Mouse (Mus musculus) hindbrain, embryonic 16.5 days (tissue): ENCODE measurements around the gene Mybph. TPM values are rescaled to one million over a fixed set of nuclear protein-coding genes. Genes with fewer than 3 reads are reported as not detected.
A peak's percentile ranks its signal among the peaks of the same experiment; 100 is the strongest.

ENCODE experiments used
- ATAC-seq: fragments of 200-750 bp; cut with Nextera tagmentation; 2 replicates; pipeline ENCODE4 v1.8.0; 2017; ENCODE audit warnings: moderate TSS enrichment, moderate library complexity
- H3K27ac ChIP-seq: fragments of 300-500 bp; sonication (generic); 2 replicates; pipeline ENCODE4 v1.5.1; 2014; ENCODE audit warnings: low read depth, mild to moderate bottlenecking, control low read depth, low read length, moderate library complexity
- H3K27me3 ChIP-seq: fragments of 300-500 bp; sonication (generic); replicated peaks from 2 replicates; pipeline ENCODE4 v1.6.1; 2014; ENCODE audit warnings: low read length; ENCODE audit not compliant: control insufficient read depth, insufficient read depth
- H3K36me3 ChIP-seq: fragments of 300-500 bp; sonication (generic); 2 replicates; pipeline ENCODE4 v1.6.1; 2014; ENCODE audit warnings: mild to moderate bottlenecking, low read length, moderate library complexity, mixed read lengths; ENCODE audit not compliant: control insufficient read depth, insufficient read depth
- H3K4me1 ChIP-seq: fragments of 300-500 bp; sonication (generic); 2 replicates; pipeline ENCODE4 v1.6.1; 2014; ENCODE audit warnings: low read depth, low read length; ENCODE audit not compliant: control insufficient read depth, insufficient read depth
- H3K4me2 ChIP-seq: fragments of 300-500 bp; sonication (generic); 2 replicates; pipeline ENCODE4 v1.6.1; 2014; ENCODE audit warnings: mild to moderate bottlenecking, low read length, control low read depth, moderate library complexity
- H3K4me3 ChIP-seq: fragments of 300-500 bp; sonication (generic); 2 replicates; pipeline ENCODE4 v1.5.1; 2014; ENCODE audit warnings: mild to moderate bottlenecking, low read length, control low read depth, moderate library complexity
- H3K9ac ChIP-seq: fragments of 300-500 bp; sonication (generic); 2 replicates; pipeline ENCODE4 v1.6.1; 2014; ENCODE audit warnings: low read depth, mild to moderate bottlenecking, control low read depth, low read length, moderate library complexity
- H3K9me3 ChIP-seq: fragments of 300-500 bp; sonication (generic); 2 replicates; pipeline ENCODE4 v1.6.1; 2014; ENCODE audit warnings: mild to moderate bottlenecking, low read length, moderate library complexity; ENCODE audit not compliant: control insufficient read depth
- WGBS: fragments of 180-500 bp; shearing (Covaris S2); extraction: QIAGEN DNeasy Blood & Tissue Kit; methylation state at CpG from one replicate; pipeline ENCODE4 v1.1.7; 2014; 5-methylcytosine and 5-hydroxymethylcytosine counted together
- polyA plus RNA-seq: library from polyadenylated mRNA; unstranded; fragments of >200 nt; fragmentation: Nextera tagmentation; extraction: Ambion mirVana; gene quantifications from 2 replicates; pipeline ENCODE4 v1.2.1, GENCODE M21; 2015

The Mybph gene
- polyA plus RNA-seq, 1 experiment from 2014 or later, result 0.09 TPM

DNA sequence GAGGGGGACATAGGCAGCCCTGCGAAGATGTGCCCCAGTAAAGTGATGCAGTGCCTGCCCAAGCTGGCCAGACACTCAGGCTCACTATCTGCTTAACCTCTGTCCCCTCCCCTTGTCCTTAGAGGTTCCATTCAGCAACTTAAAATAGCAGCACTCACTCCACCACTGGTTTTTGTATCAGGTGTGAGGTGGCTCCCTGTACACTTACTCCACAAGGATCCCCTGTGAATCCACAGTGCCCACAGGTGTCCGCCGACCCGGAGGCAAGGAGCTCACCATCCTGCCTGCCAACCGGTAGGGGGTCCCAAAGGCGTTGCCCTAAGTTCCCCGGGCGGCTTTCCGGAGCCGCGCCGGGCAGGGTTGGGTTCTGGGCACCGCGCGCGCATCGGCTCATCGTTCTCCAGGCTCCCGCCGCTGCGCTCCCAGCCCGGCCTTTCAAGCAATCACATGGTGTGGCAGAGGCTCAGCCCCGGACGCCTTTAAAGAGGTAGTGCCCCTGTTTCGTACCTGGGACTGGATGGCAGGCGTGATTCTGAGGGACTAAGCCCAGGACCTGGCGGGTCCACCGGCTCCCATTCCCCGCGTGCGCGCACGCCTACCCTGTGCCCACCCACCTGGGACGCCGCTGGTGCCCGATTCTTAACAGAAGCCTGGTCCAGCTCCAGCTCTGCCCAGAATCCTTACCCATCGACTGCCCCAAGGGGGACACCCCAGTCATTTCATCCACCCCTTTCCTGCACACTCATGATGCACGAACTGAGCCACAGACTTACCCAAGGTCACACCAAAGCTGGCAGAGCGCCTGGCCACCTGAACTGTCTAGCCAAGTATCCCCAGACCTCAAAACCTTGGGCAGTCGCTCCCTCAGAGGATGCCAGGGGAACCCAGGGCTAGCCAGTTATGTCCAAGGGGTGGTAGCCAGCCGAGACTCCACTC lies 41.5 kb downstream of the Mybph start:
- Histone ChIP-seq H3K27ac (peak overlapping the region; percentile 30), H3K4me1 (peaks cover 37% of the 10 kb centered on the region), H3K4me2 (peak overlapping the region; percentile 94), H3K9ac (peak overlapping the region; percentile 72), H3K9me3 (no peaks in the 10 kb centered on the region), H3K4me3 (peak overlapping the region; percentile 54), H3K27me3 (no peaks in the 10 kb centered on the region), H3K36me3 (no peaks in the 10 kb centered on the region)
- under 1% methylated on average over 41 of the region's 41 CpGs for WGBS
- peak; percentile 74 for ATAC-seq

DNA sequence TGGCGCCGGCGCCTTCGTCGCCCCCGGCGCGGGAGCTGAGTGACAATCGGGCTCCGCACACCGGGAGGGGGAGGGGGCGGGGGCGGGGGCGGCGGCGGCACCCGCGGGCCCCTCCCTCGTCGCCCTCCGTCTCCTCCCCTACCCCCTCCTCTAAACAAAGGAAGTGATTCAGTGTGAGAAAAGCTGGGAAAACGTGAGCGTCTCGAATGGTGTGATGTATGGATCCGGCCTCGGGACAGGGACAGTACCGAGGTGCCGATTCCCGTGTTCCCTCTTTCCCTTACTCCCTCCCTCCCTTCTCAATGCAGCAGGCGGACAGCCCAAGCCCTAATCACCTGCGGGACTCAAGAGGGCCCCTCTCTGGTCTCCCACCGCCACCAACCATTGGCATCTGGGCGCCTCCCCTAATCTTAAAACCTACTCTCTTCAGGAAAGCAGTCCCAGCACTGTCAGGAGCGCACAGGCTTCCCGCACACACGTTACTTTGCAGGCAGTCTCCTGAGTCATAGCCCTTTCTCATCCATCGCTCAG lies 42.2 kb downstream of the Mybph start, which contains the start of gene Adora1:
Gene Adora1 (minus strand): TSS at position 41 of the 531 bp plus-strand sequence.
- peak within 1 kb of the TSS; percentile 30 for H3K27ac ChIP-seq
- peak; percentile 43 for ATAC-seq
- peak within 1 kb of the TSS; percentile 94 for H3K4me2 ChIP-seq
- peaks cover 37% of the 10 kb centered on the region for H3K4me1 ChIP-seq
- no peaks in the 10 kb centered on the region for H3K36me3 ChIP-seq
- H3K27me3 ChIP-seq, result no peaks in the 10 kb centered on the region
- peak within 1 kb of the TSS; percentile 72 for H3K9ac ChIP-seq
- H3K4me3 ChIP-seq, result peak within 1 kb of the TSS; percentile 54
- no peaks in the 10 kb centered on the region for H3K9me3 ChIP-seq
- WGBS, result under 1% methylated on average over 32 of the region's 37 CpGs

DNA sequence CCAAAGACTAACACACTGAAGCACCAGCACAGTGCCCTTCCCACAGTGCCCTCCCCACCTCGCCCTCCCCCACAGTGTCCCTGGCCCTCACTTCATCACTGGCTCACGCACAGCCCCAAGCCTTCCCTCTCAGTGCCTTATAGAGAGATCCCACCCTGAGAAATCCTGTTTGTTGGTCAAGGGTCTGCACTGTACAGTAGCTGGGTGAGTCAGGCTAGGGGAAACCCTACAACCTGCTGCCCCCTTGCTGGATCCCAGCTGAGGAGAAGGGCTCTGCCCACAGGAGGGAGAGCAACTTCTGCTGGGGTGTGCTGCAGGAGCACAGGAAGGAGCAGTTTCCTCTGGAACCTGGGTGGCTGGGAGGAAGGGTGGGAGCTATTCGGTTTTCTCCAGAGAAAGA lies 42.9 kb downstream of the Mybph start:
- no peak overlapping the region for H3K4me3 ChIP-seq
- no peak for ATAC-seq
- H3K4me1 ChIP-seq, result peaks cover 37% of the 10 kb centered on the region
- no peak overlapping the region for H3K9ac ChIP-seq
- WGBS, result 21% methylated on average over 3 of the region's 3 CpGs
- H3K27me3 ChIP-seq, result no peaks in the 10 kb centered on the region
- H3K4me2 ChIP-seq, result peak overlapping the region; percentile 94
- no peaks in the 10 kb centered on the region for H3K9me3 ChIP-seq
- H3K36me3 ChIP-seq, result no peaks in the 10 kb centered on the region
- no peak overlapping the region for H3K27ac ChIP-seq

DNA sequence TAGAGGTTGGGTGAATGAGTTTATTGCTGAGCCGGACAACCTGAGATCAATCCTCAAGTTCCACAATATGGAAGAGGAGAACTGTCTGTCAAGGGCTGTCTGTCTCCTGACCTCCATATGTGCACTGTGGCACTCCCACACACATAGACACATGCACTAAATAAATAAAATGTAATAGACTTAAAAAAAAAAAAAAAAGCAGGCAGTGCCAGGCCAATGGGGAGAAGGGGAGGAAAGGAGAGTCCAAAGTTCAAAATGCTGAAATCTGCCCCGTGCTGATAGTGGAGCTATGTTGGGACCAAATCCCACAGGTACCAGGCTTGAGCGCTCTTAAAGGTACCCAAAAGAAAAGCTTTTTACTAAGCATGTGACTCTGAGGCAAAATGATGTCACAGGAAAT lies 44.2 kb downstream of the Mybph start:
- Histone ChIP-seq H3K27ac (no peak overlapping the region), H3K4me2 (no peak overlapping the region), H3K27me3 (no peaks in the 10 kb centered on the region), H3K36me3 (no peaks in the 10 kb centered on the region), H3K4me1 (peaks cover 32% of the 10 kb centered on the region), H3K9me3 (no peaks in the 10 kb centered on the region), H3K4me3 (no peak overlapping the region), H3K9ac (no peak overlapping the region)
- ATAC-seq, result no peak
- 91% methylated on average over 3 of the region's 3 CpGs for WGBS

DNA sequence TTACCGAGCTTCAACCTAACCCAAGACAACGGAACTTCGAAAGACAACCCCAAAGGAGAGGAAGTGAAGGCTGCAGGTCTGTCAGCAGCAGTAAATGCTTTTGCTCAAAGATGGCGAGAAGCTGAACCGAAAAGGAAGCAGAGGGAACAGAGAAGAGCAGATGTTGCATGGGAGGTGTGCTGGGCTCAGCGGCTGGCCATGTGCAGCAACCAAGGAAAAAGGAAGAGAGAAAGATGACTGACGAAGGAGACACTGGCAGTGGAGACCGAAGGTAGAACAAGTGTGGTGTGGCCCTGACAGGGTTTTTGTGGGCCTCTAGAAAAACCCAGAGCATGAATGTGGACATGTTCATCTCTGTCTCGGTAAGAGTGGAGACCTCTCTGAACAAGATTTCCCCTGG lies 47.5 kb downstream of the Mybph start:
- H3K9ac ChIP-seq, result no peak overlapping the region
- no peak for ATAC-seq
- 88% methylated on average over 9 of the region's 9 CpGs for WGBS
- no peak overlapping the region for H3K27ac ChIP-seq
- no peaks in the 10 kb centered on the region for H3K27me3 ChIP-seq
- peaks cover 11% of the 10 kb centered on the region for H3K4me1 ChIP-seq
- no peaks in the 10 kb centered on the region for H3K36me3 ChIP-seq
- no peaks in the 10 kb centered on the region for H3K9me3 ChIP-seq
- no peak overlapping the region for H3K4me2 ChIP-seq
- H3K4me3 ChIP-seq, result no peak overlapping the region

DNA sequence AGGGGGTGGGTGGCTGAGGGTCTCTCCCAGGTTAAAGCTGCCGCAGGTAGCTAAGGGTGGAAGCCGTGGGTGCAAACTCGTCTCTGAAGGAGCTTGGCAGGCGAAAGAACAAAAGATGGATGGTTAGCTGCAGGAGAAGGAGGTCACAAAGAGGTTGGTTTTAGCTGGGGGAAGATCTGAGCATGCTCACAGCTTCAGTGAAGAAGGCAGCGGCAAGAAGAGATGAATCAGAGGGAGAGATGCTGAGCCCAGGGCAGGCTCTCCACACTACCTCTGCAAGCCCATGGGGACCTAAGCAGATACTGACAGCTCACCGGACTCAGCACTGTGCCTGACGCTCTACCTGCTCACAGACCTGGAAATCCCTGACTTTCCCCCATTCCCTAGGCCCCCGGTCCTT lies 48.0 kb downstream of the Mybph start:
- Histone ChIP-seq H3K27ac (no peak overlapping the region), H3K36me3 (no peaks in the 10 kb centered on the region), H3K4me2 (no peak overlapping the region), H3K4me3 (no peak overlapping the region), H3K27me3 (no peaks in the 10 kb centered on the region), H3K4me1 (peaks cover 6% of the 10 kb centered on the region), H3K9ac (no peak overlapping the region), H3K9me3 (no peaks in the 10 kb centered on the region)
- 66% methylated on average over 8 of the region's 8 CpGs for WGBS
- no peak for ATAC-seq

DNA sequence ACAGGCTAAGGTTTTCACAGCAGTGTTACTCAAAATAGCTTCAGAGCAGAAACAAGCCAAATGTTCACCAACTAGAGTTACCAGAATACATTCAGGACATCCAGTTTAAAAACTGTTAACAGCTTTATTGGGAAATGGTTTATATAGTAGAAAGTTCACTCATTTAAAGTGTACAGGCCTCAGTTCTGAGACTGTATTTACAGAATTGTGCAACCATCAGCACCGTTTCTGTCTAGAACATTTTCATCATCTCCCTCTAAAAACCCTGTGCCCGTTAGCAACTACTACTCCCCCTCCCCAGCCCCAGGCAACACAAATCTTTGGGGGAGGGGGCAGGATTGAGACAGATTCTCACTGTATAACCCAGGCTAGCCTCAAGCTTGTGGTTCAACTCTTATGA lies 49.0 kb downstream of the Mybph start:
- no peak overlapping the region for H3K27ac ChIP-seq
- H3K36me3 ChIP-seq, result no peaks in the 10 kb centered on the region
- no peak overlapping the region for H3K4me2 ChIP-seq
- no peak overlapping the region for H3K9ac ChIP-seq
- H3K4me3 ChIP-seq, result no peak overlapping the region
- 81% methylated on average over 2 of the region's 2 CpGs for WGBS
- H3K9me3 ChIP-seq, result no peaks in the 10 kb centered on the region
- no peak for ATAC-seq
- no peaks in the 10 kb centered on the region for H3K27me3 ChIP-seq
- peaks cover 6% of the 10 kb centered on the region for H3K4me1 ChIP-seq

DNA sequence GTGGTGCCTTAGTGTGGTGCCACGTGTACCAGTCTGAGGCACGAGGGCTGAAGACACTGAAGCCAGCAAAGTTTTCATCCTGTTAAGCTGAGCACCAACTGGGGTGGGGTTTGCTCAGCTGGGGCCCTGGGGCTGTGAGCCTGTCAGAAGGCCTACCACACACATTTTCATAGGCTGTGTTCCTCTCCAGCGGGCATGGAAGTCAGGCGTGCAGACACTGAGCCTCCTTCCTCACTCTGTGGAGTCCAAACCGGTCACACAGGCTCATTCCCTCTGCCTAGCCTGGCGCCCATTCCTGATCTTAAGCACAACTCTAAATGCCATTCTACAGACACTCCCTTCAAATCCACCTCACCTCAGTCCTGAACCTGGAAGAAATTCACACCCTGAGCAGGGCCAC lies 50.3 kb downstream of the Mybph start:
- Histone ChIP-seq H3K9me3 (no peaks in the 10 kb centered on the region), H3K4me1 (peaks cover 6% of the 10 kb centered on the region), H3K27me3 (no peaks in the 10 kb centered on the region), H3K4me3 (no peak overlapping the region), H3K9ac (peak overlapping the region; percentile 53; the same call in 1 of the 2 replicates), H3K27ac (no peak overlapping the region), H3K4me2 (no peak overlapping the region), H3K36me3 (no peaks in the 10 kb centered on the region)
- 71% methylated on average over 6 of the region's 6 CpGs for WGBS
- ATAC-seq, result no peak
